Mouse (Mus musculus) kidney, postnatal 4 days (tissue): ENCODE data around the gene Cdpf1.

ENCODE experiments used
- DNase-seq, 2 experiments: peaks; one replicate each; pipeline ENCODE4 v3.0.0; 2021; ENCODE audit warnings: mixed read lengths in 2 of 2

The Cdpf1 gene

GRCm38 (mm10) chr15:85811535-85812277 is at the start of gene Cdpf1:
Cdpf1 (minus strand) TSS chr15:85811697.
- DNase-seq = peak; percentile 99

- peak; percentile 94 to 96 for DNase-seq
Measured at GRCm38 (mm10) chr15:85859490-85860031, 48.1 kb upstream of the Cdpf1 start, which contains the start of gene Gtse1. Gtse1 (plus strand) TSS chr15:85859745.

- no peak for DNase-seq
Measured at GRCm38 (mm10) chr15:85858980-85859489, 47.5 kb upstream of the Cdpf1 start.

- DNase-seq = no peak
Measured at GRCm38 (mm10) chr15:85851656-85852392, 40.3 kb upstream of the Cdpf1 start.

- DNase-seq = no peak
Measured at GRCm38 (mm10) chr15:85845071-85845470, 33.6 kb upstream of the Cdpf1 start.

- no peak for DNase-seq
Measured at GRCm38 (mm10) chr15:85841796-85842360, 30.4 kb upstream of the Cdpf1 start.

DNA sequence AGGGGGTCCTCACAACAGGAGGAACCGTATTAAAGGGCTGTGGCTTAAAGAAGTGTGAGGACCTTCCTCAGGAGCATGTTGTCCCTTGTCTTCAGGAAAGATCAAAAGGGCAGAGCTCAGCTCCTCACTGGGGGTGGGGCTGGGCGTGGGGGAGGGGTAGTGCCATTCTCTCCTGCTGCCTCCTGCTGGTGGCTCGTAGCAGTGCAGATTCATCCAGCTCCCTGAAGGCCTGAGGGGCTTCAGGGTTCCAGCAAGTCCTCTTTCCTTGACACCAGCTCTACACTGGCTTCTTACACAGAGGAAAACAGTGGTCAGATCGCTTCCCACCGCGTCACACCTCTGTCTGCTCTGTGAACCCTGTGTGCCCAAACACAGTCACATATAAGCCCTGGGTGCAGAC is 29.5 kb upstream of the Cdpf1 start:
- DNase-seq = peak; percentile 69 to 72

DNA sequence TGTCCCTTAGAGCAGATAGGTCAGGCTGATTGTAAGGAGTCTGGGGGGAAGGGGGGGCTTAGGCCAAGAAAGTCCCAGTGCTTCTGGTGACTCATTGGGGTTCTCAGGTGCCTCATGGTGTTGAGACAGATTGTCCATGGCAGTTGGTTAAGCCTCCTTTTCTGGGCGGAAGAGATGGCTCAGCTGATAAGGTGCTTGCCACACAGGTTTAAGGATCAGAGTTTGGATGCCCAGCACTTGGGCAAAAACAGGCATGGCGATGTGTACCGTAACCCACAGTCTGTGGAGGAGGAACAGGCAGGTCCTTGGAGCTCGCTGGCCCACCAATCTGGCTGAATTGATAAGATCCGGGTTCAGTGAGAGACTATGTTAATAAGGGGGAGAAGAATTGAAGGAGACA is 25.4 kb upstream of the Cdpf1 start:
- no peak for DNase-seq

- no peak for DNase-seq
Measured at GRCm38 (mm10) chr15:85835335-85835734, 23.8 kb upstream of the Cdpf1 start.

DNA sequence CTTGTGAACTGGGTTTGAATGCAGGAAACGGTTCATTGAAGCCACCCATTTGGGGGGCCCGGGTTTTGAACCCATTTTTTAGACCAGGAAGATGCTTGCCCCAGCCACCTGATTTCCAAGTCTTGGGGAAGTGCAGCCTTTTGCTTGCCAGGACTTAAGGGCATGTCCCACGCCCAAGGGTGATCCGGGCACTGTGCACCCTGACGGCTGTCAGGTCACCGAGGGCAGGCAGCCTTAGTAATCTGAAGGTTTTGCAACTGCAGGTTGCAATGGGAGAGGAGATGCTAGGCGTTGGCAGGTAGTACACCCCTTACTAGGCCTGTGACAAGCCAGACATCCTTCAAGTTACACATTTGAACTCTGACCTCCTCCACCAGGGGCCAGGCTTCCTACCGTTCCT is 21.1 kb upstream of the Cdpf1 start:
- DNase-seq = no peak

DNA sequence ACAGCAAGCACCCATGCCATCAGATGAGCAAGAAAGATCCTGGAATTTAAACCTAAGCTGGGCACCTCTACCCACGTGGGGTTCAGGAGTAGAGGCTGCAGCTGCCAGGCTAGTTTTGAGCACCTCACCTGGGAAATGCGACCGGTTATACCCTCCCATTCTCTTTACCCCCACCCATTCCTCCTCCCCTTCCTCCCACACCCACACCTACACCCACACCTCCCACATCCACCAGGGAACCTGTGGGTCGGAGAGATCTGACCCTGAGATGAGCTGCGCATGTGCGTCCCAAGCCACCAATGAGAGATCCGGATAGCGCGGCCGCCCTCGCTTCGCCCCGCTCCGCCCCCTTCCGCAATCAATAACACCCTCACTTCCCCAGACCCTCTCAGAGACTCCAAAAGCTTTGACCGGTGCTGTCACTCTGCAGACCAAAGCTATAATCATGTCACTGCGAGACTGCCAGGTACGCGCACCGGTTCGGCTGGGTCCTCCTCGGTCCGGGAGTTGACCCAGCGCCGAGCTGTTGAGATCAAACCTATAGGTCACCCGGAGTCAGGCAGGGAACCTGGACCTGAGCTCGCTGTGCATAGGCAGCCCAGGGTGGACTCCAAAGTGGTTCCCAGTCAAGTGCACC is 20.6 kb upstream of the Cdpf1 start, which contains the start of gene Ttc38:
Ttc38 (plus strand) TSS at position 353 of the 637 bp plus-strand sequence.
- peak; percentile 85 to 89 for DNase-seq

GRCm38 (mm10) chr15:85829470-85829869 is 18.0 kb upstream of the Cdpf1 start:
- no peak for DNase-seq

DNA sequence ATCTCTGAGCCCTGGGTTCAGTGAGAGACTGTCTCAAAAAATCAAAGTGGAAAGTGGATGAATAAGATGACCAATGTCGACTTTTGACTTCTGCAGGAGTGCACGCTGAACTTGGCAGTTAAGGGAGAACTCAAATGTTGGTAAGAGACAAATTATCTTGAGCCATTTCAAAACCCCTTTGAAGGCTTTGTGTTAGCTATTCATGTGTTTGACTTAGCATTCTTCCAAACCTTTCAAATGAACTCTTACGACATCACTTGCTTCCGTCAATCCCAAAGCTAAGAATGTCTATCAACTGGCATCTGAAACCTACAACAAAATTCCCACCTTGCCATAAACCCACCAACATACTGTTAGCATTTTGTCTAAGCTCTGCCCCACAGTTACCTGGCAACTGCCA is 16.6 kb upstream of the Cdpf1 start:
- DNase-seq = no peak

DNA sequence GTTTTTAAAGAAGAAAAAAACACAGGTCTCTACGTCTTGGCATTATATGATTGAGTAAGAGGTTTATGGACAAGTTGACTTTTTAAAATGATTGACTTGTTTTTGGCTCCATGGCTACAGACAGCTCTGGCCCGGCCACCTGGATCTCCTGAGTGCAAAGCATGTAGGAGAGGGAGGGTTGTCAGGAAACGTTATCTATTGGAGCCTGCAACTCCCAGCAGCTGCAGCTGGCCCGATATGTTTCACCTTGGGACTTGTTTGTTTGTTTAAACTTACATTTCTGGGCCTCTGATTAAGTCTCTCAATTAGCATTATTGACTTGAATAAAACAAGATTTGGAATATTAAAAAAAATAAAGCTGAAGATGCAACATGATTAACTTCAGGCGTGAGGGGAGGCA is 15.2 kb upstream of the Cdpf1 start:
- no peak for DNase-seq

GRCm38 (mm10) chr15:85822011-85822359 is 10.5 kb upstream of the Cdpf1 start:
- DNase-seq = peak in 1 of 2 experiments; percentile 45

- peak; percentile 60 to 74 for DNase-seq
Measured at GRCm38 (mm10) chr15:85821203-85822010, 9.9 kb upstream of the Cdpf1 start, which contains the start of gene Pkdrej. Pkdrej (minus strand) TSS chr15:85821734.

- no peak for DNase-seq
Measured at GRCm38 (mm10) chr15:85813428-85813827, 1.9 kb upstream of the Cdpf1 start.

DNA sequence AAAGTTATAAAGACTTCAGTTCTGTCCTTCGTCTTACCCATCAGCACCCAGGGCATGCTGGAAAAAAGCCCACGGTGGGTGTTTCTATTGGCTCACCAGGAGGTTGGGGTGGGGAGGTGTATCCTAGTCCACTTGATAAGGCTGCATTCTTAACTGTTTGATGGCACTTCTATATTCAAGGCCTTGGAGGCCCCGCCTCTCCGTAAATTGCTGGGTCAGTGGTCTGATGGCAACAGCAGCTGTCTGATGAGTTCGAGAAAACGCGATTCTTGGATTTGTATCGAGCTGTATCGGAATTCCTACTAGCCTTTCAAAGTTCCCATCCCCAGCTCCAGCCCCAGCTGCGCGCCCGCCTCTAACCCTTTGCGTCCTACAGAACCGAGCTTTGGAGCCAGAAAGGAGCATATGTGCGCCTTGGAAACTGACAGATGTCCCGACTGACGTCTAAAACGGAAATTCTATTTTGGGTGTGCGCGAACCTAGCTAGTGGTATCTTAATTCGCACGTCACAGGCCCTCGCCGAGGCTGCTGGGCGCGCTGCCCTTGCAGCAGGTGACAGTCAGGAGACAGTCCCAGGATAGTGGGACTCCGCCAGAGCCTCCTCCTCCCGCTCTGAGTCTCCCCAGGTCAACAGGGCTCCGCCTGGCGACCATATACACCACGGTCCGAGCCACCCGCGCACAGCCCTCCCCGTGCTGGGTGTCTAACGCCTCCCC is 533 bp downstream of the Cdpf1 start:
- peak; percentile 28 to 54 for DNase-seq

- DNase-seq = no peak
Measured at GRCm38 (mm10) chr15:85810462-85810805, 1.1 kb downstream of the Cdpf1 start.

DNA sequence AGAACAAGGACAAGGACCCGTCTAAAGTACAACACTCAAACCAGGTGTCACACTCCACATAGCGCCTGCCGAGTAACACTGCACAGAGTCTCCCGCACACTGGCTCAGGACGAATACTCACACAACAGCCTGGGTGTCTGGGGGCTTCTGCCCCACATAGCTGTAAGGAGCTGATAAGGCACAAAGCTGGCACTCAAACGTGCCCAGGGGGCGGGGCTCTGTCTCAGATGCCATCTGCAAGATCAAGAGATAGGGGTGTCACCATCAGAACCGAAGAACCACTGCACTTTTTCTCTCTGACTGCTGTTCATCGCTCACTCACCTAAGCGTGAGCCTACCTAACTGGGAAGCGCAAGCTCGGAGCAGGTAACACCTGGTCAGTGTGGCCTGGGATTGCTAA is 2.4 kb downstream of the Cdpf1 start:
- no peak for DNase-seq

DNA sequence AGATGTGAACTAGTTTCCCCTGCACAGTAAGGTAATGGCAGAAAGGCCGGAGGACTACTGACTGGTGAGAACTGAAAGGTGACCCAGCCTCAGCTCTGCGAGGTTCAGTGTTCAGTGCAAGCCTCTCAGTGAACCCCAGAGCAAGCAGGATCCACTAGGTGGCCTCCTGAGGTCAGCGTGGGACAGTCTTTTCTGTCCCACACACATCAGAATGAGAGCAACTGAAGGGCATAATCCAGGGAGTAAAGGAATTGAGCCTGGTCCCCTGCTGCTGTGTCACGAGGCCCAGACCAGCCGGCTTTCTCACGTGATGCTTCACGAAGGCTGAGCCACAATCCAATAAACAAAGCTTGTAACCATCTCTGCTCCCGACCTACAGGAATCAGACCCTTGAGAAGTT is 3.1 kb downstream of the Cdpf1 start:
- DNase-seq = no peak
